Mouse (Mus musculus): Measurements from ENCODE around the gene Ensa.

Gene Ensa

DNA sequence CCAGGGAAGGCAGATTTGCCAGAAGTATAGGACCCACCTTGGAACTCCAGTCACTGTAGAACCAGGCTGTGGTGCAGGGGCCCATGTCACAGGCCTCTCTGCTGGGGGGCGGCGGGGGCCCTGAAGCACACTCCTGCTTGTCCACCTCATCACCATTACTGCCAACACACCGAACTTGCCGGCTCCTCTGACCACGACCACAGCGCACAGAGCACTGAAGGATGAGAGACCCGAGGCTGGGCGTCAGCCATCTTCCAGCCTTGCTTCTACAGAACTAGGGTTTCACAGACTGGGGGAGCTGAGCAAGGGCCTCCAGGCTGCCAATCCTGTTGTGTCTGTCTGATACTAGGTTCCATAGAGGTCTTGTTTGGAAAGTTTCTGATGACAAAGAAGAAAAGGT lies 54.8 kb downstream of the Ensa start:
- no peak for DNase-seq (ENCODE audit: extremely low spot score, low spot score)

DNA sequence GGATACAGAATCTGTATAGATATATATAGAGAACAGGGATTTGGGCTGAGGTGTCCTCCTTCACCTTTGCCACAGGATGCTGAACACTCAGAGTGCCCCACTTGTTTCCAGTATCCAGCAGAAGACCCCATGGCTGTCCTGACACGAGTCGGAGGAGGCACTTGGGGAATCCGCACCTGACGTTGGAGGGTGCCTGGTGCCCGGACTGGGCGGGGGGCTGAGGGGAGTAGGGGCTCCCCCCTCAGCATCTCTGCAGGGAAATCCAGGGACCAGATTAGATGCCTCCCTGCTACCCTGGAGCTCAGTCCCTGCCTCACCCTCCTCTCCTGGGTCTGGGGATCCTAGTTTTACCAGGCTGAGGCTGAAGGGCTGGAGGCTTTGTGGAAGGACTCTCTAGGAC lies 55.9 kb downstream of the Ensa start:
- DNase-seq (ENCODE audit: extremely low spot score, low spot score) = no peak

DNA sequence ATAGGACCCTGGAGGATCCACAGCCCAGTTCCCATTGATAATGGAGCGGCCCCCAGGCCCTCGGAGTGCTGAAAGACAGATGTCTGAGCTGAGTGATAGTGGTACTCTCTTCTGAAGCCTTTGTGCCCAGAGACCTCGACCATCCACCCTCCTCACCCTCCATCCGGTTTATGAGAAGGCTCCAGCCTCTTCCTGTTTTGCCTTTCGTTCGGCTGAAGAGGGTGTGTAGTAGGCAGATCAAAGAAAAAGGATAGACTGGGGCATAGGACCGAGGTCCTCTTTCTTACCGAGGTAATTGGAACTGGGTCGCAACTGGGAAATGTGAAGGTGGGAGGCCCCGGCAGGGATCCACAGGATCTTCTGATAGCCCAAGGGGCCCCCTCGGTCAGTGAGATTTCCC lies 56.6 kb downstream of the Ensa start:
- DNase-seq (ENCODE audit: extremely low spot score, low spot score) = no peak
